Mouse (Mus musculus) kidney, postnatal 4 days (tissue): ENCODE measurements around the gene Camk2g.
A peak's percentile ranks its signal among the peaks of the same experiment; 100 is the strongest.

ENCODE experiments used
- DNase-seq, 2 experiments: peaks; one replicate each; pipeline ENCODE4 v3.0.0; 2021; ENCODE audit warnings: mixed read lengths in 2 of 2

Gene Camk2g

GRCm38 (mm10) chr14:20806116-20806840, 12.4 kb upstream of the Camk2g start:
- peak in 1 of 2 experiments; percentile 28 for DNase-seq

GRCm38 (mm10) chr14:20804964-20805672, 11.2 kb upstream of the Camk2g start:
- DNase-seq = peak; percentile 74 to 83

DNA sequence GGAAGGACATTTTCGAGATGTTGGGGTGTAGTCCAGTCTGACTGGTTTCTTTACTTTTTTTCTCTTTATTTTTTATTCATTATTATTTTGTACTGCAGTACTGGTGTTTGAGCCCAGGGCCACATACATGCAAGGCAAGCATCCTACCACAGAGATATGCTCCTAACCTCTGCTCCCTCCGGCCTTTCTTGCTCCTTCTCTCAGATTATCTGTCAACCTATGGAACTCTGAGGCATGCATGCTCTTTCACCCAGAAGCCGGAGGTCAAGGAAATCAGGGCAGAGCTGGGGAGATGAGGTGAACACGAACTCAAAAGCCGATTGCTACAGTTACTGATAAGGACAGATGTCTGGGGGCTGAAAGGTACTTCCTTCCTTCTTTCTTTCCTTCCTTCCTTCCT, 10.6 kb upstream of the Camk2g start:
- no peak for DNase-seq

DNA sequence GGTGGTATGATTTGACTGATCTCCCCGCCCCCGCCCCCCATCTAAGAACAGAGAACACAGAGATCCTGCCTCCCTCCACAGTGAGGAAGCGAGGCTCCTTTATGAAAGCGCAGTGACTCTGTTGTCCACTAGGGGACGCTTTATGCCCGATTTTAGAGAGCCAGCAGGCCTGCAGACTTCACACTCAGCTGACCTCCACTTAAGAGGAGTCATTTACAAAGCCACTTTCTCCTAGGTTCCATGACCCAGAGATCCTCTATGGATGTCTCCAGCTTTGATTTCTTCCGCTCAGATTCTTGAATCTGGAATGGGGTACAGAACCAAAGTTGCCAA, 9.7 kb upstream of the Camk2g start:
- peak; percentile 85 to 88 for DNase-seq

DNA sequence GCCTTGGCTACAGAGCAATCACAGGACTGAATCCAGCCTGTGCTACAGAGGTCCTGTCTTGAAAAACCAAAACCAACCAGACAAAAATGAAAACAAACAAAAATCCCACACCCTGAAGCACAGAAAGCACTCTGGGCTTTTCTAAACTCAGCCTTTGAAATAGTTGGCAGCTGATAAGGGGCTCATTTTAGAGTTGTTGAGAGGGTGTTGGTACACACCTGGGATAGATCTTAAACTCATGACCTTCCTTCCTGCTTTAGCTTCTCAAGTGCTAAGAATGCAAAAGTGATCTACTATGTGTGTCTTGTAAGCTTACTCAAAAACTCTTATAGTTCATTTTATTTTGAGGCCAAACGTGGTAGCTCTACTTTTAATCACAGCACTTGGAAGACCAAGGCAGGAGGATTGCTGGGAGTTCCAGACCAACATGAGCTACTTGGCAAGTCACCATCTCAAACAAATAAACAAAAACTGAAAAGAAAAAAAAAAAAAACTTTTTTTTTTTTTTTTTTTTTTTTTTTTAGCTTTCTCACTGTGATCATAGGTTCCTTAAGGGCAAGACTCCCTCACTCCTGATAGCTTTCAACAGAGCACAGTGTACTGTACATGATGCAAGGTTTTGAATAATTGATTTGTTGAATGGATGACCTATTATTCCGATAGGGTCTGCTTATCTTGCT, 9.2 kb upstream of the Camk2g start:
- no peak for DNase-seq

DNA sequence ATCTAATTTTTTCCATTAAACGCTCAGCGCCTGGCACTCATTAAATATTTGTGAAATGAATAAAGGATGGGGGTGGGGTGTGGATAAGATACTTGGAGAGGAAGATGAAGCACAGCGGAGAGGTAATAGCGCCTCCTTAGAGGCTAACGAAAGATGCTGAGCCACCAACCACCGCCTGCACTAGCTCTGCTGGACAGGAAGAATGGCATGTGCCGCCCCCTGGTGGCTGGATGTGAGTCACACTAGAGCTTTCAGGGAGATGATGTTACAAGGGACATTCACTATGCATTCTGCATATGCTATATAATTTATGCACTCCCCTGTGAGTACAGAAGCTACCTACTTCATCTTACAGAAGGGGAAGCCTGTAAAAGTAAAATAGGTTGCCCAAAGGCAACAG, 4.9 kb upstream of the Camk2g start:
- peak; percentile 96 for DNase-seq

DNA sequence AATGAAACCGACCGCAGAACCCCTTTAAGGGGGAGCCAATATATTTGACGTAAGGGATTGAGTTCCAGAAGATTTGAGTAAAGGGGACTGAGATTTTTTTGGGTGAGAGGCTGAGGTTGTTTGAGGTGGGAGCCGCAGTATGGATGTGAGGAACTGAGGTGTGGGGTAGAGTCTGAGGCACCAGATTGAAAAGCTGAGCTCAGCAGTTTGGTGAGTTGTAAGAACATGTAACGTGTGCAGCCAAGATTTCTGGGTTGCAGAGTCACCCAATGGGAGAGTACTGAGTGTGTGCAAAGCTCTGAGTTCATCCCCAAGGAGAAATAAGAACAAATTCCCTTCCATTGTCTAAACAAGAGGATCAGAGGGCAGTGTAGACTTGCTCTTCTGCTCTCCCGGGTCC, 4.4 kb upstream of the Camk2g start:
- DNase-seq = no peak

DNA sequence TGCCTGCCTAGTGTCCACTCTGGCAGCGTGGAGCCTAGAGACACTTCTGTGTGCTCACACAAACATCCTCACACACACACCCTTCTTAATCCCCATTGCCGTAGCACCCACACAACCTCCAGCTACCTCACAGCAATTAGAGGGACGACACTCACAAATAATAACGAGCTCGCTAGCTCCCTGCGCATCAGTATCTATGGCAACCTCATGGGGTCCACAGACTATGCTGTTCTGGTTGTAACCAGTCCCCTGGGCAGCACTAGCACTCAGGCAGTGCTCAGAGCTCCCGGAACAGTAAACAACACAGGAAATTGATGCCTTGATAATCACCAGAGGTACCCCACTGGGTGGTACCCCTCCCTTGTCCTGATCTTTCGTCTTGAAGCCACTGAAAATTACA, 2.8 kb upstream of the Camk2g start:
- no peak for DNase-seq

DNA sequence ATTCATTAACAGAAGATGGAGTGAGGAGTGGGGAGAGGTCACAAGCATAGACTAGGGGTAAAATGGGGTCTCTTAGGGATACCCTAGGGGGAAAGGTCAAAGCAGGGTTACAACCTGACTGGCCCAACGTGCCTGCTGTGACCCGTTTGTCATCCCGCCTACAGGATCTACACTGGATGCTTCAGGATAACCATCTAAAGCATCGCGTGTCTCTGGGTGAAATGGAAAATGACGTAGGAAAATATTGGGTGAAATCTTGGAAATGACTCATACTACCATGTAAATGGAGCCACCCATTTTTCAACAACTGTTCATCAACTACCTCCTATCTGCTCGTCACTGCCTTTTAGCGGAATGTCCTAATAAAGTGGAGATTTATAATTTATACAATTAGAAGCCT, 2.3 kb upstream of the Camk2g start:
- no peak for DNase-seq

- DNase-seq = no peak
Observed at GRCm38 (mm10) chr14:20795423-20796152, 1.7 kb upstream of the Camk2g start.

DNA sequence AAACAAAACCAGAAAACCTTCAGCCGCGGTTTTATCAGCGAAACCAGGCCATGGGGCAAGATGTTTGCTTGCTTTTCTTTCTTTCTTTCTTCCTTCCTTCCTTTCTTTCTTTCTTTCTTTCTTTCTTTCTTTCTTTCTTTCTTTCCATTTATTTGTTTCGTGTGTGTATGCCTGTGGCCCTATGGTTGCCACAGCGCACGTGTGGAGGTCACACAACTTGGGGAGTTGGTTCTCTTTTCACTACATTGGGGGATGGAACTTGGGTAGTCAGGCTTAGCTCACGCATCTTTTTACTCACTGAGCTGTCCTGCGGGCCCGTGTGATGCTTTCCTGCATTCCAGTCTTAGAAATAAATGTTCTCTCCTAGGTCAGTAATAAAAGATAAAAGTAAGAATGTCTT, 701 bp upstream of the Camk2g start:
- no peak for DNase-seq

DNA sequence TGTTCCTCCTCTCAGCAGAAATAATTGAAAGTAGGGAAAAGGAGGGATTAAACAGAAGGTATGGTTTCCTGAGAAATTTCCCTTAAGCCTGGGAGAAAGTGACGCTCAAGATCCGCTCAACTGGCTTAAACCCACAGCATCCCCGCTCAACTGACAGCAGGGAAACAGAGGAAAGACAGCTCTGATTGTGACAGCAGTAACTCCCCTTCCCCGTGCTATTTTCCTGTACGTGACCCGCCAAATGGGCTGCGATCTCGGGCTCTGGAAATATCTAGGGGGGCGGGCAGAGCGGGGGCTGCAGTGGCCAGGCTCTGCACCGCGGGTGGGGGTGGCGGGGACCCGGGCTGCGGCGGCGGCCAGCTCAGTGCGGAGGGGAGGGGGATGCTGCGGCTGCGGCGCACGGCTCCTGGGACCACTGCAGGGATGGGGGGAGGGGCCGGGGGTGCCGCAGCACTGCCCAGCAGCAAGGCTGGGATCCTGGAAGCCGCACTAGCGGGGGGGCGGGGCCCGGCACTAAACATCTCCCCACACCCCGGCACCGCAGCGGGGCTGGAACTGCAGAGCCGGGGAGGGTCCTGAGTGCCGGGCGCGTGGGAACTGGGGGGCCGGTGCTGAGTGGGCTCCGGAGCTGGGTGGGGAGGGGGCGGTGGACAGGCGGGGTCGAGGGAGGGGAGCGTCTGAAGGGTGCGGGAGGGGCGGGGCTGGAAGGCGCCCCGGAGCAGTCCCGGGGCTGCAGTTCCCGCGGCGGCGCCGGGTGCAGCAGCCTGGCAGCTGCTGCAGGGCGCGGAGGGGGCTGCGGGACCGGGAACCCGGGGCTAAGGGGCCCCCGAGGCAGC, 748 bp downstream of the Camk2g start:
- peak; percentile 72 to 79 for DNase-seq

DNA sequence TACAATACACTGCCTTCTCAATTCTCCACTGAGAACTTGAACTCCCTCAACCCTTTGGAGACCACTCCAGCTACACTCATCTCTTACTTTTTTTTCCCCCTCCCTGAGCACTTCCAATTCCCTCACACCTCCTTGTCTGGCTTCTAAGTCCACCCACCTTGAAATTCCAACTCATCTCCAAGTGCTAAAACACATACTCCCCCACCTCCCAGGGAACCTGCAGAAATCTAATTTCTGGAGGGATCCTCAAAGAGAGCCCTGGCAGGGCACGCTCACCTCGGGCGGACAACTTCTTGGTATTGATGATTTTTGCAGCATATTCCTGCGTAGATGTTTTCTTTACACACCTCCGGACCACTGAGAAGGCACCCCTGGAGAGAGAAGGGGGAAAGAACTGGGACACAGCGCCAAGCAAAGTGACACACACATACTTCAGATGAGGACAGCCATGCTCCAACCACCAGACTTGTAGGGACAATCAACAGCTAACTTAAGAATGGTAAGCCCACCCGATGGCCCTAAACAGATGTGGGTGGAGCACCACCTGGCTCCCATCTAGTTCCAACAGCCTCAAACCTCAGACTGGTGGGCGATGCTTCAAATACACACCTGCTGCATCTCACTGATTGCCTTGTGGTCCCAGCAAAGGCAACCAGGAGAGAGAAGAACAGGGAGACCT, 1.5 kb downstream of the Camk2g start:
- DNase-seq = no peak

- DNase-seq = no peak
Observed at GRCm38 (mm10) chr14:20791511-20792242, 2.2 kb downstream of the Camk2g start.

GRCm38 (mm10) chr14:20790996-20791395, 2.9 kb downstream of the Camk2g start:
- DNase-seq = no peak

DNA sequence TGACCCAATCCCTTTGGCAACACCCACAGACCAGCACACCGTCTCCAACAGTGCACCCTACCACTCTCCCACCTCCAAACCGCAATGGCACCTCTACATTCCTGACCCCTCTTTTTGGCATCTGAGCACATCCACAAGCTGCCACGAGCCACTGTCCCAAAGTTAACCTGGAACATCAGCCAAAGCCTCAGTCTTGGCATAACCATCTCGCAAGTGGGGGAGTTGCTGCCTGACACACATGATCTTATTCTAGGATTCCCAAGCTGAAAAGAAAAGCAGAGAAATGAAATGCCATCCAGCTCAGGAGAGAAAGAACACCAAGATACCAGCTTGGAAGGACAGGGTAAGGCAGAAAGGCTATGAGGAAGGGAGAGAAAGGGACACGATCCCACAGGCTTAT, 3.4 kb downstream of the Camk2g start:
- no peak for DNase-seq

- no peak for DNase-seq
Observed at GRCm38 (mm10) chr14:20789593-20789992, 4.3 kb downstream of the Camk2g start.

DNA sequence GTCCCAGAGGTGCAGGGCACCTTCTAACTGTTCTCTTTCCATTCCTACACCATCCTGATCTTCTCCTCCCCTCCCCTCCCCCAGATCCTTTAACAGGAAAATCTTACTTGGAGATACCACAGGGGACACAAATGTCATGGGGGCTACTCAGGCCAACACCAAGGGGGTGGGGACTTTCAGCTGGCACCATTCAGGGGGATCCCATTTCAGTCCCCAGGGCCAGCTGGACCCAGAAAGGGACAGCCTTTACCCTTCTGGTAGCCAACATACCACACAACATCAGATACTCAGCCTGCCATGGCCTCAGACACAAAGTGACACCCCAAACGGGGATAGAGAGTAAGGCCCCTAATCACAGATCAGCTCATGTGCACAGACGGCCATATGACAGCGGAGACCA, 5.7 kb downstream of the Camk2g start:
- DNase-seq = no peak

- no peak for DNase-seq
Observed at GRCm38 (mm10) chr14:20786611-20787015, 7.3 kb downstream of the Camk2g start.

DNA sequence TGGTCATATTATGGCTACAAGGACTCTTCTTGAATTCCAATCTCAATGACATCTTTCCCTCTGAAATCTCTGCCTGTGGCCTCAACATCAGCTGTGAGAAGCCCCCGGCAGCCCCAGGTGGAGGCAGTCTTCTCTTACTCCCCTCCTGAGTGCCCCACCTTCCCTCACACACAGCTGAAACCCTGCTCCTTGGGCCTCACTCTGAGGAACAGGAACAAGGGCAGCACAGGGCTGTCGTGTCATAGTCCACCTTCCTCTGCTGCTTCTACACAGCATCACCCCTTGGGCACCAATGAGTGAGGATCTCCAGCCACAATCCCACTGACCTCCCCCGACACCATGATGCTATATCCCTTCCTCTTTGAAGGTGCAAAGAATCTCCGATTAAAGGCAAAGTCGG, 7.9 kb downstream of the Camk2g start:
- no peak for DNase-seq

DNA sequence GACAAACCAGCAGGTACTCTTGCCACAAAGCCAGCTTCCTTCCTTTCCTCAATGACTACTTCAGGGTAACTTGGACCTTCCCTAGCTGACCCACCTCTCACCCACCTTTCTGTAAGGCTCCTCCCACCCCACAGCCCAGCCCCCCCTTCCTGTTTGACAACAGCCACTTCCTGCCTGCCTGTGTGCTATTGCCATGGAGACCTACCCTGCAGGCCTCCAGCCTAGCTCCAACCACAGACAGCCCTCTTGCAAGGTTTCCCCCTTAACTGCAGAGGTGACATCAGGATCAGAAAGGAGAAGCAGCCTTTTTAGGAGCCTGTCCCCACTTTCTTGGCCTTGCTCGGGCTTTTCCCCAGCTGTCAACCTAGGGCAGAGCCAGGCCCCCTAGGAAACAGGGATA, 8.7 kb downstream of the Camk2g start:
- DNase-seq = peak; percentile 38 to 52
